Mouse (Mus musculus) activated CD4-positive, CD25-positive, alpha-beta regulatory T cell, adult 4 months (primary cell): ENCODE results near the gene Idh3a. TPM values are rescaled to one million over a fixed set of nuclear protein-coding genes. Genes with fewer than 3 reads are reported as not detected.
"Not testable (repeated sequence)": the region's sequence is repeated elsewhere in the genome, so short reads cannot be mapped to it uniquely, and the experiment has no call there.

Experiments
- ATAC-seq: one replicate; pipeline ENCODE4 v1.8.0; 2017
- polyA plus RNA-seq, 2 experiments: library from polyadenylated mRNA; unstranded; fragments of 100-300 nt; shearing (Covaris generic); gene quantifications; one replicate each; pipeline ENCODE4 v1.2.1; 2017

Gene Idh3a
- polyA plus RNA-seq, 2 experiments from 2014 or later = 155 to 163 TPM

DNA sequence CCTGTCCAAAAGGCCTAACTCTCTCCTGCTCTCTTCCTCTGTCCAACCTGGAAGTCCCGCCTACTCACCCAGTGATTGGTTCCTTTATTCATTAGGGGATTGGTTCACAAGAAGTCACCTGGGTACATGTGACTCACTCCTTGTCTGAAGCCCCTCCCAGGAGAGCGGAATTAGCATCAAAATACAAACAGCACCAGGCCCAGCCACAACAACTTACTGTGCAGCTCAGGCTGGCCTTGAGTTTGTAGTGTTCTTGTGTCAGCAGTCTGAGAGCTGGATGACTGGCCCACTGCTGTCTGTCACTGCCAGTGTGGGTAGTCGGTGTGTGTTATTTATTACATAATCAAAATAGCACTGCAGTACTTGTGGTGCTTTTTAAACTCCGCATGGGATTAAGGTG, 7.5 kb downstream of the Idh3a start:
- not testable (repeated sequence) for ATAC-seq

DNA sequence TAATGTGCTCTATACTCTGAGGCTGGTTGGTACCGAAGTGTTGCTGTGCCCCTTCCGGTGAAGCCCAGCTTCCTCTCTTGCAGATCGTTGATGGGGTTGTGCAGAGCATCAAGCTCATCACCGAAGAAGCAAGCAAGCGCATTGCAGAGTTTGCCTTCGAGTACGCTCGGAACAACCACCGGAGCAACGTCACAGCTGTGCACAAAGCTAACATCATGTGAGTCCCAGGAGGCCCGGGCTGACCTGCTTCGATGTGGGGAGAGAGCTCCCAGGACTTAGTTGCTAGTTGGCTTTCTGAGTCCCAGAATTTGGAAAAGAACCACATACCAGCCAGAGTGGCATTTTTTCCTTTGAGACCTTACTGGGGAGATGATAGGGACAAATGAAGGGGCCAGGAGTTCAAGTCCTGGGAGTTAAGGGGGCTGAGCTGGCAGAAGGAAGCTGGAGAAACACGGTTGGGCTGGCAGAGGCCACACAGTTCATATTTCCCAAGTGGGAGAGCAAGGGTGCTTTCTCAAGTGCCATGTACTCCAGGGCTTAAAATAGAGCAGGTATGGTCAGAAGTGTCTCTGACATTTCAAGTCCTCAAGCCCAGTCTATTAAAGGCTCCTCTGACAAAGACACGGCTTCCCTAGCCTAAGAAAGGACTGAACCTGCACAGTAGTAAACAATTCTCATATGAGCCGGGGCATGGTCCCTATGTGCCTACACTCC, 10.8 kb downstream of the Idh3a start:
- ATAC-seq = no peak

- no peak for ATAC-seq
Observed at GRCm38 (mm10) chr9:54602386-54602785, 16.3 kb downstream of the Idh3a start.

DNA sequence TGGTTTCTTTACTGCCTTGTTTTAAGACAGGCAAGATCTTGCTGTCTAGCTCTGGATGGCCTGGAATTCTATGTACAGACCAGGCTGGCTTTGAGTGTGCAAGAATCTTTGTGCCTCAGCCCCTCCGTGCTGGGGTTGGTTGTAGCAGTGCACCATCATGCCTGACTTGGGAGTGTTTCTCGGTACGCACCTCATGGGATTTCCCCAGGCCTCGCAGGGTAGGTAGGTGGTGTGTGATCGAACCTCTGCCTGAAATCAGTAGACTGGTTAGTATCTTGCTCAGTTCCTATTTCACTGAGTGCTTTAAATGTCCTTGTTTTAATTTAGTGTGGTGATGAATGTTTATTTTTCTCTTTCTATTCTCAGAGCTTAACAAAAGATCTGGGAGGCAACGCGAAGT, 16.8 kb downstream of the Idh3a start:
- no peak for ATAC-seq

GRCm38 (mm10) chr9:54604131-54604654, 18.1 kb downstream of the Idh3a start:
- no peak for ATAC-seq

GRCm38 (mm10) chr9:54604886-54605285, 18.8 kb downstream of the Idh3a start:
- no peak for ATAC-seq

GRCm38 (mm10) chr9:54612781-54613191, 26.7 kb downstream of the Idh3a start:
- ATAC-seq = peak; percentile 82

- ATAC-seq = peak; percentile 44
Observed at GRCm38 (mm10) chr9:54614182-54614850, 28.2 kb downstream of the Idh3a start.

- ATAC-seq = no peak
Observed at GRCm38 (mm10) chr9:54627240-54627639, 41.1 kb downstream of the Idh3a start.

- no peak for ATAC-seq
Observed at GRCm38 (mm10) chr9:54628752-54629151, 42.6 kb downstream of the Idh3a start.

DNA sequence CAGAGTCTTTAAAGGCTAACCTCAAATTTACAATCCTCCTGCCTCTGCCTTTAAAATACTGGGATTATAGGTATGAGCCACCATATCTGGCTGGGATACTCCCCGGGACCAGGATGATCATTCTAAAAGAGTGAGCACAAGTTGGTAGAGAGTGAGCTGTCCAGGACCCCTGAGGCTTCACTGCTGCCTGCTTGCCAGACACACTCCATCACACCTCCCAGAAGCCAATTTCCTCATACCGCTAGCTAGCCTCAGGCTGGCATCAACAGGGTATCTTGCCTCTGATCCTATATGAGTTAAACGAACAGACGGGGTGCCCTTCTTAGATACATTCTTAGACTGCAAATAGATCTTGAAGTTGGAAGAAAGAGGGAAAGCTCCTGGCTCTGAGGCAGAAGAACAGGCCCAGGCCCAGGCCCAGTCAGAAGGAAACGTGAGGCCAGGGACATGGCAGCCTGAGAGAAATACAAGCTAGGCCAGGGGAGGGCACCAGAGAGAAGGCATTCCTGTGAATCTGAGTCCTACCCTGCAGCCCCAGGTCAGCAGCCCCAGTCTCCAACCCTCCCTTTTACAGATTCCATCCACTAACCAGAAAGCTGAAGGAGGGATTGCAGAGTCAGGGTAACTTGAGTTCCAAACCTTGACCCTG, 43.6 kb downstream of the Idh3a start:
- ATAC-seq = no peak

DNA sequence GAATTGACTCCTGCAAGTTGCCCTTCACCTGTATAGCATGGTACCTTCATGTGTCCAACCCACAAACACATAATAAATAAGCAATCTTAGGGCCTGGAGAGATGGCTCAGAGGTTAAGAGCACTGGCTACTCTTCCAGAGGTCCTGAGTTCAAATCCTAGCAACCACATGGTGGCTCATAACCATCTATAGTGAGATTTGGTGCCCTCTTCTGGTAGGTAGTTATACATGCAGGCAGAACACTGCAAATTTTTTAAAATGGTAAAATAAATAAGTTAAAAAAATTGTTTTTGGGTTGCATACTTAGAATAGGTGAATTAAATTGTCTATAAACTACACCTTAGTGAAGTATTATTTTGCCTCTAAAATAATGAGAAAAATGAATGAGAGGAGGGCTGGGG, 44.8 kb downstream of the Idh3a start:
- no peak for ATAC-seq

- no peak for ATAC-seq
Observed at GRCm38 (mm10) chr9:54633401-54633800, 47.3 kb downstream of the Idh3a start.

GRCm38 (mm10) chr9:54637510-54638314, 51.6 kb downstream of the Idh3a start:
- ATAC-seq = no peak

- ATAC-seq = no peak
Observed at GRCm38 (mm10) chr9:54639192-54639591, 53.1 kb downstream of the Idh3a start.

DNA sequence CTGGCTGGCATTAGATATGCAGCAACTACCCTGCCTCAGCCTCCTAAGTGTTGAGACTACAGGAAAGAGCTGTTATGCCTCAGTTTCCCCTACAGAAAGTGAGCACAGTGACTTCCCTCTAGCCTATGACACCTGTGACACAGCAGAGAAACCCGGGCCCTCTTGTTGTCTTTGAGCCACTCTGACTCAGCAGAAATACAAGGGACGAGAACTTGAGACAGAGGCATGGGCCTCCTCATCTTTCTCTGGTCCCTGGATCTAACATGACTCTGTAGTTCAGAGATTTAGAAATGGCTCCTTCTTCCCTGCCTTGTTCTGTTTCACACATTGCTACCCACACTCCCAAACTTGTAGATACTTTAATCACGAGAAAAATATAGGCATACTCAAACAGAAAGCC, 55.4 kb downstream of the Idh3a start:
- no peak for ATAC-seq

DNA sequence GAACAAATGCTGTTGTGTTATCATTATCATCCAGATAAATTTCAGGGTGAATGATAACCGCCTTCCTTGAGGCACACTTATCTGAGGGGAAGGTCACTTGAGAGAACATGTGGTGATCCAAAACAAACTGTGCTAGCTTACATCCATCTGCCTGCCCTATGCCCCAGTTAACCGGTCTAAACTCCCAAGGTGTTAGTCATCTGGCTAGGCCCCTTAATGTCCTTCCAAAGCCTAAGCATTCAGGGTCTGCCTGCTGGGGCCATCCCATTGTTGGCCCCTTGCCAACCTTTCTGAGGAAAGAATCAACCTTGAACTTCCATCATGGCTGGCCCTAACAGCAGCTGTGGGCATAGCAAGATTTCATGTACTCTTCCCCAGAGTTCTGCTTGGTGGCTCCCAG, 56.0 kb downstream of the Idh3a start:
- ATAC-seq = no peak

- peak; percentile 95 for ATAC-seq
Observed at GRCm38 (mm10) chr9:54642556-54642955, 56.4 kb downstream of the Idh3a start.

DNA sequence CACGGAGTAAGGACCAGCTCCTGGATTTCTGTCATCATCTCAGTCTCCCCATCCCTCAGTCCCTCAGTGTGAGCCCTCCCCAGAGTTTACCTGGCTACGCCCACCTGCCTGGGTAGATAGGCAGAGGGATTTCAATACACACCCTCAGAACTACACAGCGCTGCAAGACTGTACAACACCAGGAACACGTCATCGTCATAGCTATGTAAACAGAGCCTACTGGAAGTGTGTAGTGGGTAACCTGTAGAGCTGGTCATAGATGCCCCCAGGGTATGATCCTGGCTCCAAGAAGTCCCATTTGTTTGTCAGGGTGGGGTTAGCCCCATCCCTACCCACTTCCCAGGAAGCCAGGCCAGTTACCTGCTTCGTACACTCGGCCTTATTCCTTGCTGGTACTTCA, 57.0 kb downstream of the Idh3a start:
- no peak for ATAC-seq

DNA sequence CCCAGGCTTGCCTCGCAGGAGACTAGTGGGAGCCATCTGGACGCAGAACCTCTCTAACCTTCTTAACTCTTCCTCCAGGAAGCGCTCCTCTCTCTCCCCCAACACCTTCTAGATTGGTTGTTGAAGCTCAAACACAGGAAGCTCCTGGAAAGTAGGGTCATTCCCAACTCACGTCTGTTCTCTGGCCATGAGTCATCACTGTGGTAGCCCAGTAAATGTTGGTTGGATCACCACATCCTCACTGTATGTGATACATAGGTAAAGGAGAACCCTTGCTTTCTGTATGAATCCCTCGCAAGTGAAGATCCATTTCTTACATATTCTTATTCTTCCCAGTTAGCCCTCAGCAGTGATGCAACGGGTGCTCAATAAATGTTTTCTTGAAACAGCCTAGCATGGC, 59.4 kb downstream of the Idh3a start:
- no peak for ATAC-seq

GRCm38 (mm10) chr9:54646252-54646651, 60.1 kb downstream of the Idh3a start:
- no peak for ATAC-seq

GRCm38 (mm10) chr9:54647456-54647855, 61.3 kb downstream of the Idh3a start:
- ATAC-seq = no peak

DNA sequence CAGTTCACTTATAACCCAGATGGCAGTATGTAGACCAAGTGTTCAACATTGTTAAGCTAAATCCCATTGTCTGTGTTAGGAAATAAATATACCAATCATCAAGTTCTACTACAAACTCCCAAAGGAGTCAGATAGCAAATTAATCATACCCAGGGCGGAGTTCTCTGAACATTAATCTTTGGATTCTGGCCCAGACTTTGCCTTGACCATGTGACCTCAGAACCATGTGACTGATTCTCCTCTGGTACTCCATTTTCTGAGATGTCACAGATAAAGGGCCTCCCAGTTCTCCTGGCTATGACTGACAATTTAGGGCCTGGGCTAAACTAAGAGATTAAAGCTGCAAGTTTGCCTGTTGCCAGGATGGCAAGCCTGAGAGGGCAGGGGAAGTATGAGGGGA, 63.2 kb downstream of the Idh3a start:
- ATAC-seq = no peak
